Mouse (Mus musculus): ENCODE measurements around the gene Rpl9-ps1.

DNA sequence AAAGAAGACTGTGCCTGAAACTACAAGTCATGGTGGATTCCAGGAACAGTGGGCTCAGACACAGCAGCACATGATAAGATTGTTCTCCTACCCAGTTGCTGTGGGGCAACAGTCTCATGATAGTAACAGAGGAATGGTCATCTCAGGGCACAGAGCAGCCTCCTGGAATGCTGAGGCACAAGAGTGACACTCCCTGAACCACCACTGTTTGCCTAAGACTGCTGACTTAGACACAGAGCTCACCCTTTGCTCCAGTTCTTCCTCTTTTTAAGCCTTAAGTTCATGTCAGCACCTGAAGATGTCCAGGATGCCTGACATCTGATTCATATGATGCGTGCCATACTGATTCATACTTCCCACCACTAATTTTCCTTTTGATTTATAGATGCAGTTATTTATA, 28.8 kb downstream of the Rpl9-ps1 start:
- no peak for TF ChIP-seq POLR2A (IDR thresholded peaks at IDR 0.05; ENCODE audit: extremely low read depth, insufficient read depth, low read length)
- TF ChIP-seq CTCF (IDR thresholded peaks at IDR 0.05; ENCODE audit: extremely low read depth, insufficient read depth, low read length), result no peak

All from cortical plate, adult 2 months (tissue).